Mouse (Mus musculus) kidney, embryonic 16.5 days (tissue): ENCODE data around the gene Fam234b. TPM values are rescaled to one million over a fixed set of nuclear protein-coding genes. Genes with fewer than 3 reads are reported as not detected.

ENCODE experiments used
- ATAC-seq: fragments of 200-750 bp; cut with Nextera tagmentation; 2 replicates; pipeline ENCODE4 v1.8.0; 2017; ENCODE audit warnings: moderate TSS enrichment; ENCODE audit not compliant: low FRiP score, low TSS enrichment
- H3K27ac ChIP-seq: fragments of 300-500 bp; sonication (generic); 2 replicates; pipeline ENCODE4 v1.5.1; 2014; ENCODE audit warnings: low read length
- H3K27me3 ChIP-seq: fragments of 300-500 bp; sonication (generic); 2 replicates; pipeline ENCODE4 v1.6.1; 2014; ENCODE audit warnings: low read length, control low read depth, mixed read lengths; ENCODE audit not compliant: insufficient read depth
- H3K36me3 ChIP-seq: fragments of 300-500 bp; sonication (generic); 2 replicates; pipeline ENCODE4 v1.6.1; 2014; ENCODE audit warnings: low read length, control low read depth, mixed read lengths; ENCODE audit not compliant: insufficient read depth
- H3K4me1 ChIP-seq: fragments of 300-500 bp; sonication (generic); 2 replicates; pipeline ENCODE4 v1.6.1; 2014; ENCODE audit warnings: low read length, control low read depth, mixed read lengths; ENCODE audit not compliant: insufficient read depth
- H3K4me2 ChIP-seq: fragments of 300-500 bp; sonication (generic); replicated peaks from 2 replicates; pipeline ENCODE4 v1.6.1; 2014; ENCODE audit warnings: low read depth, low read length
- H3K4me3 ChIP-seq: fragments of 300-500 bp; sonication (generic); 2 replicates; pipeline ENCODE4 v1.5.1; 2014; ENCODE audit warnings: mild to moderate bottlenecking, low read length
- H3K9ac ChIP-seq: fragments of 300-500 bp; sonication (generic); replicated peaks from 2 replicates; pipeline ENCODE4 v1.6.1; 2014; ENCODE audit warnings: low read length
- H3K9me3 ChIP-seq: fragments of 300-500 bp; sonication (generic); 2 replicates; pipeline ENCODE4 v1.6.1; 2016; ENCODE audit warnings: low read length, control low read depth
- WGBS: fragments of 180-500 bp; shearing (Covaris S2); extraction: QIAGEN DNeasy Blood & Tissue Kit; methylation state at CpG from one replicate; pipeline ENCODE4 v1.1.7; 2014; 5-methylcytosine and 5-hydroxymethylcytosine counted together
- polyA plus RNA-seq: library from polyadenylated mRNA; unstranded; fragments of >200 nt; fragmentation: Nextera tagmentation; extraction: Ambion mirVana; gene quantifications from 2 replicates; pipeline ENCODE4 v1.2.1, GENCODE M21; 2015

Gene Fam234b
- polyA plus RNA-seq: 41.1 and 42.9 TPM in 2 replicates

DNA sequence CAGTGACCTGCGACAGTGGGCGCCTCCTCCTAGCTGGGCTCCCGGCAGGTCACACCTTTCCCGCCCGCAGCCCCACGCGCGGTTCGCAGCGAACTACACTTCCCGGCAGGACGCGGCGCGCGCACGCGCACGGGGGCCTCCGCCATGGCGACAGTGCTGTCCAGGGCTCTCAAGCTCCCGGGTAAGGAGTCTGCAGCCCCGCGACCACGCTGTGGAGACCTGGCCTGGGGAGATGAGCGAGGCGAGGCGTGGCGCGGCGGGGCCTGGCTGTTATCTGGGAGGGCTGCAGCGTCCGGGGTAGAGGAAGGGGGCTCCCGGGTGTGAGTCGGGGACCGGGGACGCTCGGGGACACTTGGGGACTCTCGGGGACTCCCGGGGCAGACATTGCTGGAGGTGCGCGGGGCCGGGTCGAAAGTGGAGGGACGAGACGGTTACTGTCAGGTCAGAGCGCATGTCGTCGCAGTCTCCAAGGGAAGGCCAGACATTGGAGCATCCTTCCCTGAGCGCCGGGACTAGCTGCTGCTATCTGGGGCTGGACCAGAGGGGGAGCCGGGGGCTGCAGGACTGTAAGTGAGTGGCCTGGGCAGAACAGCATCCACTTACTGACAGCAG lies at the start of gene Fam234b, which contains the start of gene Hebp1:
Gene Fam234b, plus strand, starts transcription at position 57 of the 612 bp plus-strand sequence.
Gene Hebp1, minus strand, starts transcription at position 102 of the 612 bp plus-strand sequence.
- ATAC-seq: peak; percentile 86
- Histone ChIP-seq H3K9me3 (no peaks in the 10 kb centered on the region), H3K9ac (peak within 1 kb of the TSS; percentile 88), H3K27me3 (no peaks in the 10 kb centered on the region), H3K4me3 (peak within 1 kb of the TSS; percentile 86), H3K27ac (peak within 1 kb of the TSS; percentile 80), H3K36me3 (no peaks in the 10 kb centered on the region), H3K4me2 (peak within 1 kb of the TSS; percentile 77), H3K4me1 (peaks cover 20% of the 10 kb centered on the region)
- WGBS: under 1% methylated on average over 48 of the region's 52 CpGs

DNA sequence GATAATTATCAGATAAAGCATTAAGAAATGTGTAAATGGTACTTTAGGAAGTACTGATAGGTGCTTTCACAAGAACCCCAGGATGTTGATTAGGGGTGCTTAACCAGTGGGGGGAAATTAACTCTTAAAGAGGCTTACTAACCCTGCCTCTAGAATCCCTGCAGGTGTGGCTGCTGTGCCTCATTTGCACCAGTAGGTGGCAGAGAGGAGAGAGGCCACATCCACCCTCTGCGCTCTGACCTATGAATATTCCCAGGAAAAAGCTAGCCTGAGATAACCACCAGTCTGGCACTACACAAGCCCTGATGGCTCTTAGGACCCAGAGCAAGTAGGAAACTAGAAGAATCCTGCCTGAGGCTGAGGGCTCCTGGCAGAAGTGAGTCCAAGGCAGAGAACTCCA lies 49.3 kb upstream of the Fam234b start:
- no peak overlapping the region for H3K9ac ChIP-seq
- H3K4me3 ChIP-seq: no peak overlapping the region
- H3K27ac ChIP-seq: no peak overlapping the region
- no peaks in the 10 kb centered on the region for H3K9me3 ChIP-seq
- WGBS: 76% methylated on average over 1 of the region's 1 CpGs
- H3K36me3 ChIP-seq: peaks cover 3% of the 10 kb centered on the region; the same call in 1 of the 2 replicates
- H3K4me2 ChIP-seq: no peak overlapping the region
- H3K27me3 ChIP-seq: no peaks in the 10 kb centered on the region
- H3K4me1 ChIP-seq: no peaks in the 10 kb centered on the region
- no peak; the same call in 1 of the 2 replicates for ATAC-seq

DNA sequence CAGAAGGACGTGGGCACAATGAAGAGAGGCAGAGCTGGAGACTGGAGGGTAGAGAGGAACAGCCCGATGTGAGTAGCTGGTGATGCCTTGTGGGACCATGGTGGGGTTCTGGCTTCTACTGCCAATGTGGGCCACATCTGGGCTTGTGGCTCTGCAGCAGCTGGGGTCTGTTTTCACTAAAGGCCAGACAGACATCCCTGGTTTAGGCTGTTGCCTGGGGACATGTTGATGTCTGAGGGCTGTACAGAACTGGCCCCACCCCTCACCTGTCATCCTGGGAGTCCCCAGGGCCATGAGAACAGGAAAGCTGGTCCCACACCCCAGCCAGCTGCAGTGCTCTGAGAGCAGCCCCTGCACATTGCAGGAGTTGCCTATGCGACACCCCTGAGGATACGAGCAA lies 48.6 kb upstream of the Fam234b start:
- no peak overlapping the region for H3K9ac ChIP-seq
- H3K36me3 ChIP-seq: peaks cover 3% of the 10 kb centered on the region; the same call in 1 of the 2 replicates
- ATAC-seq: no peak
- WGBS: 81% methylated on average over 4 of the region's 4 CpGs
- H3K27ac ChIP-seq: no peak overlapping the region
- H3K4me3 ChIP-seq: no peak overlapping the region
- H3K4me1 ChIP-seq: no peaks in the 10 kb centered on the region
- no peaks in the 10 kb centered on the region for H3K27me3 ChIP-seq
- H3K4me2 ChIP-seq: no peak overlapping the region
- H3K9me3 ChIP-seq: no peaks in the 10 kb centered on the region

DNA sequence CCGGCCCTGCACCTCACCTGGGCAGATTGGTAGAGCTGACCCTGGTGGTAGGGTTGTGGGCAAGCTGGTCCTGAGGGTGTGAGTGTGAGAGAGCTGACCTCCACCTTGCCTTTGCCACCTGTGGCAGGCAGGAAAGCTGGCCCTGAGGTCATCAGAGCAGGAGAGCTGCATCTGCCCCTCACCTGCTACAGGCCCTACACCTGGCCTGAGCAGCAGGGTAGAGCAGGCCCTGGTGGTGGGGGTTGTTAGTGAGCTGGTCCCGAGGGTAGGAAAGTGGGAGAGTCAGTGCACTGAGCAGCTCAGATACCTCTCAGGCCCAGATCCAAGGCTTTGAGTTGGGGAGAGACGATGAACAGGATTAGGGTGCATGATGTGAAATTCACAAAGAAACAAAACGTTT lies 48.1 kb upstream of the Fam234b start:
- H3K27me3 ChIP-seq: no peaks in the 10 kb centered on the region
- H3K4me2 ChIP-seq: no peak overlapping the region
- H3K27ac ChIP-seq: no peak overlapping the region
- H3K36me3 ChIP-seq: peaks cover 3% of the 10 kb centered on the region; the same call in 1 of the 2 replicates
- no peaks in the 10 kb centered on the region for H3K9me3 ChIP-seq
- 83% methylated on average over 4 of the region's 4 CpGs for WGBS
- ATAC-seq: no peak
- H3K9ac ChIP-seq: no peak overlapping the region
- no peak overlapping the region for H3K4me3 ChIP-seq
- H3K4me1 ChIP-seq: no peaks in the 10 kb centered on the region

DNA sequence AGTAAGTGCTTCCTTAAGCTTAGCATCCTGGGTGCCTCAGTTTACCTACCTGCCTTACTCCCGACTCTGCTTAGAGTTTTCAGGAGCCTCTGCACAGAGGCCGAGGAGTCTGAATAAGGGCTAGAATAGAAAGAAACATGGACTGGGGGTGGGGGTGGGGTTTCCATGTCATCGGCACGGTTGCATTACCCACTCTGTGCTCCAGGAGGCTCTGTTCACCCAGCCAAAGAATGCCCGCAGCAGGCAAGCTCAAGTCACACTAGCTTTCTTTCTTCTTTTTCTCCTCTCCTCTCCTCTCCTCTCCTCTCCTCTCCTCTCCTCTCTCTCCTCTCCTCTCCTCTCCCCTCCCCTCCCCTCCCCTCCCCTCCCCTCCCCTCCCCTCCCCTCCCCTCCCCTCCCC lies 47.5 kb upstream of the Fam234b start:
- ATAC-seq: no peak

DNA sequence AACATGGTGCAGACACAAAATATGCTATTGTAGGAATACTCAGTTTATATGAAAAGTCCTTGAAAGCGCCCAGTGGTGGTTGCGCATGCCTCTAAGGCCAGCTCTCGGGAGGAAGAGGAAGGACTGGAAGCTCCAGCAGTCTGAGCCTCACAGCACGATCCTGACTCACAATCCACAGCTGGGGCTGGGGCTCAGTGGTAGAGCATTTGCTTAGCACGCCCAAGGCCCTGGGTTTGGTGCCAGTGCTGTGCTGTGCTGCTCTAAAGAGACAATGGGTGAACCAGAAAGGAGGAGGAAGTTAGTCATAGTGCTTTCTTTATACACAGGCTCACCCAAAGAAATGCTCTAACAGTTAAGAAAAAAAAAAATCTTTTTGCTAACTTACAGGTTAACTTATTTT lies 44.1 kb upstream of the Fam234b start:
- Histone ChIP-seq H3K4me2 (no peak overlapping the region), H3K9me3 (no peaks in the 10 kb centered on the region), H3K9ac (no peak overlapping the region), H3K27me3 (no peaks in the 10 kb centered on the region), H3K27ac (no peak overlapping the region), H3K4me1 (no peaks in the 10 kb centered on the region), H3K36me3 (peaks cover 3% of the 10 kb centered on the region; the same call in 1 of the 2 replicates), H3K4me3 (no peak overlapping the region)
- WGBS: 78% methylated on average over 5 of the region's 5 CpGs
- ATAC-seq: no peak

More for the DNA sequence above, 47.5 kb upstream of the Fam234b start:
- WGBS: 33% methylated on average over 5 of the region's 5 CpGs
- Histone ChIP-seq H3K4me2 (no peak overlapping the region), H3K4me3 (no peak overlapping the region), H3K9me3 (no peaks in the 10 kb centered on the region), H3K36me3 (peaks cover 3% of the 10 kb centered on the region; the same call in 1 of the 2 replicates), H3K9ac (no peak overlapping the region), H3K4me1 (no peaks in the 10 kb centered on the region), H3K27ac (no peak overlapping the region), H3K27me3 (no peaks in the 10 kb centered on the region)

DNA sequence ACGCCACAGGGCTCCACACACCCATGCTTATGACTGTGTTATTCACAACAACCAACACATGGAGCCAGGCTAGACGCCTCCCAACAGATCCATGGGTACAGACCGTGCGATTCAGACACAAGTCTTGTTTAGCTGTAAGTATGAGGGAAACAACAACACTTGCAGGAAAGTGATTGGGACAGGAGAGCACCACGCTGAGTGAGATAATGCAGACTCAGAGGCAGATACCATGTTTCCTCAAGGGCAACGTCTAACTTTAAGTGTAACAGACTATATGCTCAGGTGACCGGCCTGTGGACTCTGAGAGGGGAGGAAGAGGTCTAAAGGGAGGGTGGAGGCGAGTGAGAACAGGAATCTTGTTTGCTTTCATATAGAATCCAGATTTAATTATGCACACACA lies 41.2 kb upstream of the Fam234b start:
- Histone ChIP-seq H3K4me3 (no peak overlapping the region), H3K9me3 (no peaks in the 10 kb centered on the region), H3K27me3 (no peaks in the 10 kb centered on the region), H3K36me3 (peaks cover 3% of the 10 kb centered on the region; the same call in 1 of the 2 replicates), H3K9ac (no peak overlapping the region), H3K4me2 (no peak overlapping the region), H3K27ac (no peak overlapping the region), H3K4me1 (no peaks in the 10 kb centered on the region)
- 84% methylated on average over 8 of the region's 8 CpGs for WGBS
- ATAC-seq: 0 out of 2 replicates have a peak, but pooled peaks have one; percentile 32

DNA sequence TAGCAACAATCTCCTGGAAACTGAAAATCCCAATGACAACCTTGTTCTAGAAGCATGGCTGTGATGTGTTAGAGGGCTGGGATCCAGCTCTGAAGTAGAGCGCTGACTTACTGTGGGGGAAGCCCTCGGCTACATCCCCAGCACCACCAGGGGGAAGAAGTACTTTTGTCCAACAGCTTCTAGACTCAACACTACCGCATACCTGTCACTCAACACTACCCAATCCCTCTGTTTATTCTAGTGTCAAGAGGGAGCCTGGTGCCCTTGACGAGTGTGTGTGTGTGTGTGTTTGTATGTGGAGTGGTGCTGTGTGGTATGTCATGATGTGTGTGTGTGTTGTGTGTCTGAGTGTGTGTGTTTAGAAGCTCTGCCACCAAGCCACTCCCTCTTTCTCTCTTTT lies 40.3 kb upstream of the Fam234b start:
- H3K4me2 ChIP-seq: no peak overlapping the region
- no peak overlapping the region for H3K4me3 ChIP-seq
- no peaks in the 10 kb centered on the region for H3K9me3 ChIP-seq
- no peak for ATAC-seq
- no peaks in the 10 kb centered on the region for H3K27me3 ChIP-seq
- H3K27ac ChIP-seq: no peak overlapping the region
- WGBS: 74% methylated on average over 4 of the region's 4 CpGs
- H3K9ac ChIP-seq: no peak overlapping the region
- H3K36me3 ChIP-seq: peaks cover 3% of the 10 kb centered on the region; the same call in 1 of the 2 replicates
- H3K4me1 ChIP-seq: no peaks in the 10 kb centered on the region

DNA sequence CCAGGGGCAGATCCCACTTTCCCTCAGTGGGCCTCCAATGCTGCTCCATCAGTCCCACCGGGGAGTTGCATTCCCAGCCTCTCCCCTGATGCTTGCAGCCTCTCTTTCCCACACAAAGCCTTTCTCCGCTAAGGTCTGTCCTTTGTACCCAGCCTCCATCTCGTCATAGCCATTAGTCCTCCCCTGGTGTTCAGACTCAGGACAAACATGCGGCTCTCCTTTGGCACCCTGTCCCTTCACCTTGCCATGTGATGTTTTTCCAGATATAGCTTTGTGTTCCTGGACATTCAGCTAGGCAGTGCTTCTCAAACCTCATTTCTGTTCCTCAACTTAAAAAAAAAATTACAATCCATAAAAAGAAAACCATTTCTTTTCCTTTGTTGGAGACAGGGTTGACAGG lies 39.3 kb upstream of the Fam234b start:
- Histone ChIP-seq H3K9ac (no peak overlapping the region), H3K27ac (no peak overlapping the region), H3K4me1 (0 out of 2 replicates have a peak, but pooled peaks cover 3% of the 10 kb centered on the region), H3K36me3 (no peaks in the 10 kb centered on the region), H3K9me3 (no peaks in the 10 kb centered on the region), H3K4me2 (no peak overlapping the region), H3K4me3 (no peak overlapping the region), H3K27me3 (no peaks in the 10 kb centered on the region)
- no peak for ATAC-seq
- 67% methylated on average over 4 of the region's 4 CpGs for WGBS

DNA sequence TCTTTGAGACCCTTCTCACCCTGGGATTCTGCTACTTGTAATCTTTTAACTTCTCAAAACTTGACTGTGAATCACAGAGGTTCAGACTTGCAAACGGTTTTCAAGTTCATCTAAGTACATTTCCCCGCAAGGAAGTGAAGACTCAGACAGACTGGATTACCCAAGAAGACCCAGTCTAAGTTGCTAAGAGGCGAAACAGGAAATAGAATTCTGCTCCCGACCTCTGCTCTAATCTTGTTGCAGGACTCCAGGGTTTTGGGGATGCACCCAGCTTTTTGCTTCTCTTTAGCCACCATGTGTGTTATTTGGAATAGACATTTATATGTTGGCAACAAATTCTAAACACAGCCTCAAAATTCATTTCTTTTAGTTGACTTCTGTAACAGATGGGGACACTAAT lies 36.4 kb upstream of the Fam234b start:
- Histone ChIP-seq H3K4me3 (no peak overlapping the region), H3K36me3 (no peaks in the 10 kb centered on the region), H3K9ac (no peak overlapping the region), H3K27me3 (no peaks in the 10 kb centered on the region), H3K4me2 (no peak overlapping the region), H3K9me3 (no peaks in the 10 kb centered on the region), H3K27ac (no peak overlapping the region), H3K4me1 (peaks cover 14% of the 10 kb centered on the region; the same call in 1 of the 2 replicates)
- WGBS: 72% methylated on average over 4 of the region's 4 CpGs
- ATAC-seq: no peak
